Mouse (Mus musculus): ENCODE results near the gene Mrpl33. TPM values are rescaled to one million over a fixed set of nuclear protein-coding genes. Genes with fewer than 3 reads are reported as not detected.

Mrpl33 gene
- polyA plus RNA-seq, 1 experiment from 2014 or later, result 323 TPM

DNA sequence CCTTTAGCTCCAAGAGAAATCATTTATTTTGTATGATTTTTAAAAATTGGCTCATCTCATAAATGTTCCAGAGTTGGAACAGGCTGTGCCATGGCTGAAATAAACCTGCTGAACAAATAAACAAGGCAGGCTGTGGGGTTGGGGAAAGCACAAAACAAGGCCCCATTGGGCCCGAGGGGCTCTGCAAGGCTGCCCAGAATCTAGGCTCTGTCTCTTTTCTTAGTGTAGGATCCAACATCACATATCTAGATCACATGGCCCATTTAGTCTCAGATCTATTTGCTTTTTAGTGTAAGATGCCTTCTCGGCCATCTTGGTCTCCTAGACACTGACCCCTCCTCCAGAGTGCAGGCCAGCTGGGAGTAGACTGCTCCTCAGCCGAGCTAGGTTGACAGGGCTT is 30.3 kb upstream of the Mrpl33 start:
- no peaks in the 10 kb centered on the region for H3K27me3 ChIP-seq (ENCODE audit: control insufficient read depth, insufficient read depth, low read length)
- H3K4me2 ChIP-seq, result no peak overlapping the region
- 62% methylated on average over 3 of the region's 3 CpGs for WGBS (ENCODE audit: insufficient replicate concordance)
- H3K4me3 ChIP-seq (ENCODE audit: low read depth, low read length), result no peak overlapping the region
- no peaks in the 10 kb centered on the region for H3K36me3 ChIP-seq (ENCODE audit: control insufficient read depth, insufficient read depth, low read length)
- no peak overlapping the region for H3K9ac ChIP-seq (ENCODE audit: low read depth, low read length)
- H3K4me1 ChIP-seq (ENCODE audit: control insufficient read depth, insufficient read depth, low read length), result peaks cover 35% of the 10 kb centered on the region
- H3K9me3 ChIP-seq (replicated peaks; ENCODE audit: control insufficient read depth, low read length), result no peaks in the 10 kb centered on the region
- no peak overlapping the region for H3K27ac ChIP-seq (ENCODE audit: low read depth, low read length)
- ATAC-seq (replicated peaks; ENCODE audit: insufficient number of reproducible peaks, low FRiP score, low TSS enrichment), result no peak

- H3K9ac ChIP-seq (ENCODE audit: low read depth, low read length), result no peak overlapping the region
- H3K4me1 ChIP-seq (ENCODE audit: control insufficient read depth, insufficient read depth, low read length), result peaks cover 41% of the 10 kb centered on the region
- H3K4me3 ChIP-seq (ENCODE audit: low read depth, low read length), result no peak overlapping the region
- 39% methylated on average over 5 of the region's 5 CpGs for WGBS (ENCODE audit: insufficient replicate concordance)
- H3K4me2 ChIP-seq, result no peak overlapping the region
- H3K27ac ChIP-seq (ENCODE audit: low read depth, low read length), result peak overlapping the region; percentile 87
- no peaks in the 10 kb centered on the region for H3K9me3 ChIP-seq (replicated peaks; ENCODE audit: control insufficient read depth, low read length)
- no peak for ATAC-seq (replicated peaks; ENCODE audit: insufficient number of reproducible peaks, low FRiP score, low TSS enrichment)
- no peaks in the 10 kb centered on the region for H3K27me3 ChIP-seq (ENCODE audit: control insufficient read depth, insufficient read depth, low read length)
- no peaks in the 10 kb centered on the region for H3K36me3 ChIP-seq (ENCODE audit: control insufficient read depth, insufficient read depth, low read length)
Measured at GRCm38 (mm10) chr5:31567951-31568657, 28.6 kb upstream of the Mrpl33 start.

DNA sequence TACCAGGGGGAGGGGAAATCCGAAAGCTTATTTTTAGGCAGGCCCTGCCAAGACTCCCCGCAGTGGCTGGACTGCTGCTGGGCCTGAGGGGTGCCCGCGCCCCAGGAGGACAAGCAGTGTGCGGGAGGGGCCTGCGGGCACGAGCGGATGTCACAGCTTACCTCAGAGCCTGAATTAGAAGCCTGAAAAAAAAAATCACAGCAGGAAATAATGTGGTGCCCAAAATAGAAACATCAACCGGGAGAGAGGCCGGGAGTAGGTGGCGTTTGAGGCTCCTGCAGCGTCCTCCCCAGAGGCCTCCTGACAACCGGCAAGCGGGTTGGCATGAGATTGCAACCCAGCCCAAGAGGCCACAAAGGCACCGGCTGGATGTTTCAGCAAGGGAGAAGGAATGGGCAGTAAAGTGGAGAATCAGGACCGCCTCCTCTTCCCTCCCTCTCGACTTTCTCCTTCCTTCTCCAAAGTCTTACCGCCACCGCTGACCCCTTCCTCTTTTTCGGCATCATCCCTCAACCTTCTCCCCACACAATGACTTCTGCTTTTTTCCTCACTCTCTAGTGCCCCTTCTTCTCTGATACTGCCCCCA is 25.6 kb upstream of the Mrpl33 start:
- peak overlapping the region; percentile 61 for H3K4me2 ChIP-seq
- H3K27ac ChIP-seq (ENCODE audit: low read depth, low read length), result peak overlapping the region; percentile 98
- peaks cover 30% of the 10 kb centered on the region for H3K4me1 ChIP-seq (ENCODE audit: control insufficient read depth, insufficient read depth, low read length)
- no peaks in the 10 kb centered on the region for H3K9me3 ChIP-seq (replicated peaks; ENCODE audit: control insufficient read depth, low read length)
- WGBS (ENCODE audit: insufficient replicate concordance), result 4% methylated on average over 20 of the region's 20 CpGs
- peak overlapping the region; percentile 30 for H3K4me3 ChIP-seq (ENCODE audit: low read depth, low read length)
- no peaks in the 10 kb centered on the region for H3K36me3 ChIP-seq (ENCODE audit: control insufficient read depth, insufficient read depth, low read length)
- ATAC-seq (replicated peaks; ENCODE audit: insufficient number of reproducible peaks, low FRiP score, low TSS enrichment), result peak; percentile 65; the same call in 1 of the 2 replicates
- H3K9ac ChIP-seq (ENCODE audit: low read depth, low read length), result peak overlapping the region; percentile 72
- H3K27me3 ChIP-seq (ENCODE audit: control insufficient read depth, insufficient read depth, low read length), result no peaks in the 10 kb centered on the region

- ATAC-seq (replicated peaks; ENCODE audit: insufficient number of reproducible peaks, low FRiP score, low TSS enrichment), result no peak
- H3K9ac ChIP-seq (ENCODE audit: low read depth, low read length), result no peak overlapping the region
- no peaks in the 10 kb centered on the region for H3K27me3 ChIP-seq (ENCODE audit: control insufficient read depth, insufficient read depth, low read length)
- H3K36me3 ChIP-seq (ENCODE audit: control insufficient read depth, insufficient read depth, low read length), result no peaks in the 10 kb centered on the region
- 84% methylated on average over 3 of the region's 3 CpGs for WGBS (ENCODE audit: insufficient replicate concordance)
- no peaks in the 10 kb centered on the region for H3K9me3 ChIP-seq (replicated peaks; ENCODE audit: control insufficient read depth, low read length)
- H3K4me2 ChIP-seq, result no peak overlapping the region
- no peak overlapping the region for H3K4me3 ChIP-seq (ENCODE audit: low read depth, low read length)
- peaks cover 21% of the 10 kb centered on the region for H3K4me1 ChIP-seq (ENCODE audit: control insufficient read depth, insufficient read depth, low read length)
- no peak overlapping the region for H3K27ac ChIP-seq (ENCODE audit: low read depth, low read length)
Measured at GRCm38 (mm10) chr5:31573722-31574121, 23.0 kb upstream of the Mrpl33 start.

DNA sequence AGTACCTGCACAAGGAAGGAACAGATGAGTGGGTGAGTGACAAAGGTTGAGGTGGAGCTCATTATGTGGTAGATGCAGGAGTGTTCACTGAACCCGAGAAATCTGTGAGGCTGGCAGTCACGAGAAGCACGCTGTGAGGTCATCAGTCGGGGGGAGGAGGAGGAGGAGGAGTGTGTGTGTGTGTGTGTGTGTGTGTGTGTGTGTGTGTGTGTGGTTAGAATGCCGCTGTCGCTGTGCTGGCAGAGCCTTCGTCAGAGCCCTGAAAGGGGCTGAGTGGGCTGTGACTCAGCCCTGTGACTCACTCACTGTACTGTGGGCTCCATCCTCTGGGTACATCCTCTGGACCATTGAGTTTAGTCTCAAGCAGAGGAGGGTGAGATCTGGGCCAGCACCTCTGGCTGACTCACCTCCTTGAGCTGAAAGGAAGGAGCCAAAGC is 20.2 kb upstream of the Mrpl33 start:
- no peak for ATAC-seq (replicated peaks; ENCODE audit: insufficient number of reproducible peaks, low FRiP score, low TSS enrichment)
- 67% methylated on average over 7 of the region's 7 CpGs for WGBS (ENCODE audit: insufficient replicate concordance)
- Histone ChIP-seq H3K9me3 (replicated peaks; ENCODE audit: control insufficient read depth, low read length) (no peaks in the 10 kb centered on the region), H3K4me3 (ENCODE audit: low read depth, low read length) (no peak overlapping the region), H3K4me1 (ENCODE audit: control insufficient read depth, insufficient read depth, low read length) (peaks cover 5% of the 10 kb centered on the region), H3K36me3 (ENCODE audit: control insufficient read depth, insufficient read depth, low read length) (no peaks in the 10 kb centered on the region), H3K9ac (ENCODE audit: low read depth, low read length) (no peak overlapping the region), H3K4me2 (no peak overlapping the region), H3K27me3 (ENCODE audit: control insufficient read depth, insufficient read depth, low read length) (no peaks in the 10 kb centered on the region), H3K27ac (ENCODE audit: low read depth, low read length) (no peak overlapping the region)

- Histone ChIP-seq H3K4me1 (ENCODE audit: control insufficient read depth, insufficient read depth, low read length) (no peaks in the 10 kb centered on the region), H3K4me2 (no peak overlapping the region), H3K27me3 (ENCODE audit: control insufficient read depth, insufficient read depth, low read length) (no peaks in the 10 kb centered on the region), H3K9me3 (replicated peaks; ENCODE audit: control insufficient read depth, low read length) (no peaks in the 10 kb centered on the region), H3K4me3 (ENCODE audit: low read depth, low read length) (no peak overlapping the region), H3K9ac (ENCODE audit: low read depth, low read length) (no peak overlapping the region), H3K36me3 (ENCODE audit: control insufficient read depth, insufficient read depth, low read length) (no peaks in the 10 kb centered on the region), H3K27ac (ENCODE audit: low read depth, low read length) (no peak overlapping the region)
- ATAC-seq (replicated peaks; ENCODE audit: insufficient number of reproducible peaks, low FRiP score, low TSS enrichment), result no peak
- WGBS (ENCODE audit: insufficient replicate concordance), result 72% methylated on average over 6 of the region's 6 CpGs
Measured at GRCm38 (mm10) chr5:31581263-31581662, 15.5 kb upstream of the Mrpl33 start.

GRCm38 (mm10) chr5:31581932-31582331 is 14.8 kb upstream of the Mrpl33 start:
- Histone ChIP-seq H3K9me3 (replicated peaks; ENCODE audit: control insufficient read depth, low read length) (no peaks in the 10 kb centered on the region), H3K36me3 (ENCODE audit: control insufficient read depth, insufficient read depth, low read length) (no peaks in the 10 kb centered on the region), H3K9ac (ENCODE audit: low read depth, low read length) (no peak overlapping the region), H3K27me3 (ENCODE audit: control insufficient read depth, insufficient read depth, low read length) (no peaks in the 10 kb centered on the region), H3K4me3 (ENCODE audit: low read depth, low read length) (no peak overlapping the region), H3K27ac (ENCODE audit: low read depth, low read length) (no peak overlapping the region), H3K4me1 (ENCODE audit: control insufficient read depth, insufficient read depth, low read length) (no peaks in the 10 kb centered on the region; the same call in 1 of the 2 replicates), H3K4me2 (no peak overlapping the region)
- WGBS (ENCODE audit: insufficient replicate concordance), result 59% methylated on average over 3 of the region's 3 CpGs
- ATAC-seq (replicated peaks; ENCODE audit: insufficient number of reproducible peaks, low FRiP score, low TSS enrichment), result no peak

GRCm38 (mm10) chr5:31583261-31583660 is 13.5 kb upstream of the Mrpl33 start:
- Histone ChIP-seq H3K4me1 (ENCODE audit: control insufficient read depth, insufficient read depth, low read length) (no peaks in the 10 kb centered on the region; the same call in 1 of the 2 replicates), H3K27ac (ENCODE audit: low read depth, low read length) (no peak overlapping the region), H3K4me2 (no peak overlapping the region), H3K36me3 (ENCODE audit: control insufficient read depth, insufficient read depth, low read length) (no peaks in the 10 kb centered on the region), H3K27me3 (ENCODE audit: control insufficient read depth, insufficient read depth, low read length) (no peaks in the 10 kb centered on the region), H3K9ac (ENCODE audit: low read depth, low read length) (no peak overlapping the region), H3K9me3 (replicated peaks; ENCODE audit: control insufficient read depth, low read length) (no peaks in the 10 kb centered on the region), H3K4me3 (ENCODE audit: low read depth, low read length) (no peak overlapping the region)
- ATAC-seq (replicated peaks; ENCODE audit: insufficient number of reproducible peaks, low FRiP score, low TSS enrichment), result no peak
- WGBS (ENCODE audit: insufficient replicate concordance), result 65% methylated on average over 2 of the region's 2 CpGs

- ATAC-seq (replicated peaks; ENCODE audit: insufficient number of reproducible peaks, low FRiP score, low TSS enrichment), result no peak
Measured at GRCm38 (mm10) chr5:31585526-31585925, 11.2 kb upstream of the Mrpl33 start.

More at GRCm38 (mm10) chr5:31585526-31585925, 11.2 kb upstream of the Mrpl33 start:
- no peak overlapping the region for H3K27ac ChIP-seq (ENCODE audit: low read depth, low read length)
- H3K36me3 ChIP-seq (ENCODE audit: control insufficient read depth, insufficient read depth, low read length), result no peaks in the 10 kb centered on the region
- 83% methylated on average over 4 of the region's 4 CpGs for WGBS (ENCODE audit: insufficient replicate concordance)
- no peaks in the 10 kb centered on the region for H3K9me3 ChIP-seq (replicated peaks; ENCODE audit: control insufficient read depth, low read length)
- no peaks in the 10 kb centered on the region for H3K27me3 ChIP-seq (ENCODE audit: control insufficient read depth, insufficient read depth, low read length)
- no peak overlapping the region for H3K4me2 ChIP-seq
- H3K4me1 ChIP-seq (ENCODE audit: control insufficient read depth, insufficient read depth, low read length), result no peaks in the 10 kb centered on the region; the same call in 1 of the 2 replicates
- no peak overlapping the region for H3K4me3 ChIP-seq (ENCODE audit: low read depth, low read length)
- H3K9ac ChIP-seq (ENCODE audit: low read depth, low read length), result no peak overlapping the region
